Mouse (Mus musculus): Measurements from ENCODE around the gene Fam171a2. TPM values are rescaled to one million over a fixed set of nuclear protein-coding genes. Genes with fewer than 3 reads are reported as not detected.
"Not testable (repeated sequence)": the region's sequence is repeated elsewhere in the genome, so short reads cannot be mapped to it uniquely, and the experiment has no call there.

Gene Fam171a2
- total RNA-seq, 2 experiments from 2014 or later, result 10.5 to 11.4 TPM

- DNase-seq, result peak in 1 of 2 experiments; percentile 32
- intact Hi-C loops (cut with DNase I), result no loop called here
Observed at GRCm38 (mm10) chr11:102399610-102400072, 47.8 kb downstream of the Fam171a2 start.

GRCm38 (mm10) chr11:102399107-102399506, 48.4 kb downstream of the Fam171a2 start:
- intact Hi-C loops (cut with DNase I), result no loop called here
- DNase-seq, result no peak

- intact Hi-C loops (cut with DNase I), result no loop called here
- peak in 1 of 2 experiments; percentile 52 for DNase-seq
Observed at GRCm38 (mm10) chr11:102398007-102398825, 49.3 kb downstream of the Fam171a2 start.

- no peak for DNase-seq
- intact Hi-C loops (cut with DNase I), result no loop called here
Observed at GRCm38 (mm10) chr11:102396671-102397141, 50.8 kb downstream of the Fam171a2 start.

GRCm38 (mm10) chr11:102396263-102396662, 51.2 kb downstream of the Fam171a2 start:
- intact Hi-C loops (cut with DNase I), result no loop called here
- no peak for DNase-seq

- DNase-seq, result no peak
- intact Hi-C loops (cut with DNase I), result no loop called here
Observed at GRCm38 (mm10) chr11:102395250-102395649, 52.2 kb downstream of the Fam171a2 start.

- intact Hi-C loops (cut with DNase I), result no loop called here
- DNase-seq, result no peak
Observed at GRCm38 (mm10) chr11:102394421-102395124, 52.9 kb downstream of the Fam171a2 start.

GRCm38 (mm10) chr11:102393719-102394420, 53.6 kb downstream of the Fam171a2 start:
- no peak for DNase-seq
- intact Hi-C loops (cut with DNase I), result no loop called here

- peak; percentile 78 to 87 for DNase-seq
- intact Hi-C loops (cut with DNase I), result no loop called here
Observed at GRCm38 (mm10) chr11:102393238-102393634, 54.2 kb downstream of the Fam171a2 start, which contains the start of gene Rundc3a. Rundc3a (plus strand) TSS chr11:102393403.

GRCm38 (mm10) chr11:102392441-102393237, 54.8 kb downstream of the Fam171a2 start:
- intact Hi-C loops (cut with DNase I), result no loop called here

GRCm38 (mm10) chr11:102389436-102389835, 58.0 kb downstream of the Fam171a2 start:
- intact Hi-C loops (cut with DNase I); DNase-seq: not testable (repeated sequence)

More at GRCm38 (mm10) chr11:102392441-102393237, 54.8 kb downstream of the Fam171a2 start:
- no peak for DNase-seq

Small RNA genes within 50 kb of the gene (microRNA-seq; reads per million reads assigned to microRNA genes)
- gene Mir6930, result 0 to 0.24 reads per million in 2 experiments

Other genes with a start within 250 kb of the Fam171a2 start
- 100 to 1,000 TPM; 122 to 138 TPM for gene Hdac5, start 217.5 kb downstream of the Fam171a2 start, total RNA-seq (2021)
- gene BC030867, start 198.8 kb downstream of the Fam171a2 start, total RNA-seq (2021), result under 1 TPM; 0.74 to 0.83 TPM
- under 1 TPM; 0.61 to 0.62 TPM for gene Asb16, start 178.9 kb downstream of the Fam171a2 start, total RNA-seq (2021)
- gene Tmub2, start 162.8 kb downstream of the Fam171a2 start, total RNA-seq (2021), result 10 to 100 TPM; 26.6 TPM
- 10 to 100 TPM; 26.5 to 29.5 TPM for gene Atxn7l3, start 151.1 kb downstream of the Fam171a2 start, total RNA-seq (2021)
- 10 to 100 TPM; 60.1 to 69.7 TPM for gene Ubtf, start 127.9 kb downstream of the Fam171a2 start, total RNA-seq (2021)
- 10 to 100 TPM; 22.7 to 23.0 TPM for gene Slc4a1, start 81.5 kb downstream of the Fam171a2 start, total RNA-seq (2021)
- gene Rundc3a, start 54.3 kb downstream of the Fam171a2 start, total RNA-seq (2021), result under 1 TPM in 1 of 2 experiments, not detected in 1; 0.29 TPM
- gene Slc25a39, start 39.7 kb downstream of the Fam171a2 start, total RNA-seq (2021), result 100 to 1,000 TPM; 163 to 176 TPM
- gene Grn, start 17.4 kb downstream of the Fam171a2 start, total RNA-seq (2021), result 100 to 1,000 TPM; 130 to 136 TPM
- gene Itga2b, start 22.4 kb upstream of the Fam171a2 start, total RNA-seq (2021), result 1 to 10 TPM; 3.1 to 3.3 TPM
- gene Gpatch8, start 108.7 kb upstream of the Fam171a2 start, total RNA-seq (2021), result 10 to 100 TPM; 24.7 to 25.7 TPM
- gene Gm11627, start 131.8 kb upstream of the Fam171a2 start, total RNA-seq (2021), result 1 to 10 TPM in 1 of 2 experiments, under 1 TPM in 1; 0.69 to 1.8 TPM
- 1 to 10 TPM; 5.6 to 7.3 TPM for gene Fzd2, start 156.7 kb upstream of the Fam171a2 start, total RNA-seq (2021)
- gene Meioc, start 216.0 kb upstream of the Fam171a2 start, total RNA-seq (2021), result not detected

Data from heart, postnatal 14 days (tissue).